Mouse (Mus musculus) kidney, embryonic 15.5 days (tissue): ENCODE data around the gene Lrrc75a. TPM values are rescaled to one million over a fixed set of nuclear protein-coding genes. Genes with fewer than 3 reads are reported as not detected.
A peak's percentile ranks its signal among the peaks of the same experiment; 100 is the strongest.
"Not testable (repeated sequence)": the region's sequence is repeated elsewhere in the genome, so short reads cannot be mapped to it uniquely, and the experiment has no call there.

Experiments
- ATAC-seq: fragments of 200-750 bp; cut with Nextera tagmentation; replicated peaks from 2 replicates; pipeline ENCODE4 v1.8.0; 2017; ENCODE audit warnings: moderate TSS enrichment; ENCODE audit not compliant: low FRiP score
- H3K27ac ChIP-seq: fragments of 300-500 bp; sonication (generic); 2 replicates; pipeline ENCODE4 v1.5.1; 2015; ENCODE audit warnings: mild to moderate bottlenecking, inconsistent platforms
- H3K27me3 ChIP-seq: fragments of 300-500 bp; sonication (generic); 2 replicates; pipeline ENCODE4 v1.6.1; 2015; ENCODE audit warnings: inconsistent platforms
- H3K36me3 ChIP-seq: fragments of 300-500 bp; sonication (generic); 2 replicates; pipeline ENCODE4 v1.6.1; 2015; ENCODE audit warnings: inconsistent platforms
- H3K4me1 ChIP-seq: fragments of 300-500 bp; sonication (generic); 2 replicates; pipeline ENCODE4 v1.6.1; 2015; ENCODE audit warnings: inconsistent platforms
- H3K4me2 ChIP-seq: fragments of 300-500 bp; sonication (generic); 2 replicates; pipeline ENCODE4 v1.6.1; 2015; ENCODE audit warnings: moderate library complexity, mild to moderate bottlenecking, inconsistent platforms
- H3K4me3 ChIP-seq: fragments of 300-500 bp; sonication (generic); replicated peaks from 2 replicates; pipeline ENCODE4 v1.5.1; 2015; ENCODE audit warnings: mild to moderate bottlenecking, inconsistent platforms
- H3K9ac ChIP-seq: fragments of 300-500 bp; sonication (generic); 2 replicates; pipeline ENCODE4 v1.6.1; 2015; ENCODE audit warnings: mild to moderate bottlenecking, inconsistent platforms
- H3K9me3 ChIP-seq: fragments of 300-500 bp; sonication (generic); replicated peaks from 2 replicates; pipeline ENCODE4 v1.6.1; 2016; ENCODE audit warnings: inconsistent platforms
- WGBS: fragments of 180-500 bp; shearing (Covaris S2); methylation state at CpG from one replicate; pipeline ENCODE4 v1.1.7; 2015; ENCODE audit warnings: mixed read lengths; 5-methylcytosine and 5-hydroxymethylcytosine counted together
- polyA plus RNA-seq: library from polyadenylated mRNA; unstranded; fragments of >200 nt; fragmentation: Nextera tagmentation; extraction: Ambion mirVana; gene quantifications from 2 replicates; pipeline ENCODE4 v1.2.1, GENCODE M21; 2015

Lrrc75a gene
- polyA plus RNA-seq, 1 experiment from 2014 or later, result 15.7 TPM

GRCm38 (mm10) chr11:62664250-62664649, 15.9 kb upstream of the Lrrc75a start:
- H3K27me3 ChIP-seq, result no peaks in the 10 kb centered on the region
- H3K4me1 ChIP-seq, result no peaks in the 10 kb centered on the region
- no peak overlapping the region for H3K4me3 ChIP-seq
- H3K27ac ChIP-seq, result no peak overlapping the region
- no peaks in the 10 kb centered on the region for H3K9me3 ChIP-seq
- H3K4me2 ChIP-seq, result no peak overlapping the region
- no peak for ATAC-seq
- peaks cover 43% of the 10 kb centered on the region for H3K36me3 ChIP-seq
- H3K9ac ChIP-seq, result no peak overlapping the region
- 90% methylated on average over 6 of the region's 6 CpGs for WGBS

- Histone ChIP-seq H3K27ac (no peak overlapping the region), H3K9ac (no peak overlapping the region), H3K36me3 (peaks cover 42% of the 10 kb centered on the region), H3K4me1 (no peaks in the 10 kb centered on the region), H3K4me3 (no peak overlapping the region), H3K27me3 (no peaks in the 10 kb centered on the region), H3K9me3 (no peaks in the 10 kb centered on the region), H3K4me2 (no peak overlapping the region)
- no peak for ATAC-seq
- 56% methylated on average over 4 of the region's 4 CpGs for WGBS
Measured at GRCm38 (mm10) chr11:62660885-62661284, 12.6 kb upstream of the Lrrc75a start.

DNA sequence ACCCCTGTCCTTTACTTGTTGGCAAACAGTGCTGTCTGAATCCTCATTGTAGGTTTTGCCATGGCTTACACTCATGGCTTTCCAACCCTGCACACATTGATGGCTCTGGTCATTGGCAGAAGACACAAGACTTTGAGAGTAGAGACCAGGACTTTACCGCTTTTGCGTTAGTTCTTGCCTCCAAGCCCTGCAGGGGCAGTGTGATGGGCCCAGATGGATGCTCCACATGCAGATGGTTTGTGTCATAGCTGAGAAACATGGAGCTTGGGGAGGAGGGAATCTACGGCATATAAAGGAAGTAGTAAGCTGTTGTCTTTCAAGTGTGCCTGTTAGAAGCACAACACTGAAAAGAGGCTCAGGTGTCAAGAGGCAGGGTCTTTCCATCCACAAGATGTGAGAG, 3.8 kb upstream of the Lrrc75a start:
- no peak overlapping the region for H3K27ac ChIP-seq
- WGBS, result 90% methylated on average over 3 of the region's 3 CpGs
- H3K27me3 ChIP-seq, result no peaks in the 10 kb centered on the region
- H3K9me3 ChIP-seq, result no peaks in the 10 kb centered on the region
- peaks cover 36% of the 10 kb centered on the region for H3K4me1 ChIP-seq
- H3K4me2 ChIP-seq, result no peak overlapping the region
- ATAC-seq, result no peak
- H3K4me3 ChIP-seq, result no peak overlapping the region
- H3K9ac ChIP-seq, result no peak overlapping the region
- peaks cover 46% of the 10 kb centered on the region for H3K36me3 ChIP-seq

- no peak overlapping the region for H3K27ac ChIP-seq
- H3K27me3 ChIP-seq, result no peaks in the 10 kb centered on the region
Measured at GRCm38 (mm10) chr11:62651563-62651962, 3.2 kb upstream of the Lrrc75a start.

GRCm38 (mm10) chr11:62649803-62650202, 1.5 kb upstream of the Lrrc75a start:
- H3K9ac ChIP-seq, ATAC-seq, H3K27me3 ChIP-seq, H3K9me3 ChIP-seq: not testable (repeated sequence)
- peaks cover 55% of the 10 kb centered on the region for H3K4me1 ChIP-seq
- H3K4me3 ChIP-seq, result peak overlapping the region; percentile 83; the same call in 1 of the 2 replicates
- 81% methylated on average over 4 of the region's 4 CpGs for WGBS
- peak overlapping the region; percentile 94 for H3K4me2 ChIP-seq
- H3K27ac ChIP-seq, result 0 out of 2 replicates have a peak overlapping the region, but pooled peaks have one; percentile 93
- H3K36me3 ChIP-seq, result peaks cover 28% of the 10 kb centered on the region

More at GRCm38 (mm10) chr11:62651563-62651962, 3.2 kb upstream of the Lrrc75a start:
- H3K4me3 ChIP-seq, result no peak overlapping the region
- H3K4me1 ChIP-seq, result peaks cover 41% of the 10 kb centered on the region
- ATAC-seq, result no peak
- WGBS, result 88% methylated on average over 3 of the region's 3 CpGs
- H3K9me3 ChIP-seq, result no peaks in the 10 kb centered on the region
- H3K36me3 ChIP-seq, result peaks cover 41% of the 10 kb centered on the region
- no peak overlapping the region for H3K9ac ChIP-seq
- no peak overlapping the region for H3K4me2 ChIP-seq

GRCm38 (mm10) chr11:62648591-62649391, 468 bp upstream of the Lrrc75a start, which contains the start of gene Mmgt2:
TSS of gene Mmgt2 (plus strand) at chr11:62648664.
- peak within 1 kb of the TSS; percentile 81 for H3K9ac ChIP-seq
- H3K4me2 ChIP-seq, result peak within 1 kb of the TSS; percentile 94
- no peaks in the 10 kb centered on the region for H3K9me3 ChIP-seq
- H3K27me3 ChIP-seq, result no peaks in the 10 kb centered on the region
- ATAC-seq, result peak; percentile 94
- peak within 1 kb of the TSS; percentile 83 for H3K4me3 ChIP-seq
- peak within 1 kb of the TSS; percentile 93 for H3K27ac ChIP-seq
- H3K4me1 ChIP-seq, result peaks cover 63% of the 10 kb centered on the region
- H3K36me3 ChIP-seq, result peaks cover 25% of the 10 kb centered on the region
- under 1% methylated on average over 45 of the region's 53 CpGs for WGBS

- Histone ChIP-seq H3K9me3 (no peaks in the 10 kb centered on the region), H3K9ac (peak overlapping the region; percentile 81), H3K27me3 (no peaks in the 10 kb centered on the region), H3K36me3 (peaks cover 16% of the 10 kb centered on the region), H3K4me2 (peak overlapping the region; percentile 94), H3K27ac (peak overlapping the region; percentile 93), H3K4me1 (peaks cover 80% of the 10 kb centered on the region), H3K4me3 (peak overlapping the region; percentile 83)
- 35% methylated on average over 7 of the region's 7 CpGs for WGBS
- ATAC-seq, result no peak
Measured at GRCm38 (mm10) chr11:62646958-62647515, 1.3 kb downstream of the Lrrc75a start.

DNA sequence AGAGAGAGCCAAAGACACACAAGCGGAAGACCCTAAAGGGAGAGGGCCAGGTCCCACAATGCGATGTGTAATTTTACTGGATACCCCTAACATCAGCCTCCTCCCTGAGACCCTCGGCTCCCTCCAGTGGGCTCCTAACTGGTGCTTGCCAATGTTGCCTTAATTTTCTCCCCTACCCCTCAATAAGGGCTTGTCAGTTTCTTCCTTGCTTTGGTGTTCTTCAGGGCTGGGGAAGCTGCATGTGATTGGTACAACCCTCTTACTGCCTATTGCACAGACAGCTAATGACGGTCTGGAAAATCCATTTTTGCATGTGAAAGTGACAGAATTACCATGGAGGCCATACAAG, 1.9 kb downstream of the Lrrc75a start:
- Histone ChIP-seq H3K27ac (peak overlapping the region; percentile 93), H3K9ac (no peak overlapping the region), H3K4me3 (peak overlapping the region; percentile 83), H3K4me1 (peaks cover 82% of the 10 kb centered on the region), H3K36me3 (peaks cover 14% of the 10 kb centered on the region; the same call in 1 of the 2 replicates), H3K4me2 (peak overlapping the region; percentile 94), H3K9me3 (no peaks in the 10 kb centered on the region), H3K27me3 (no peaks in the 10 kb centered on the region)
- WGBS, result 18% methylated on average over 4 of the region's 4 CpGs
- ATAC-seq, result no peak

DNA sequence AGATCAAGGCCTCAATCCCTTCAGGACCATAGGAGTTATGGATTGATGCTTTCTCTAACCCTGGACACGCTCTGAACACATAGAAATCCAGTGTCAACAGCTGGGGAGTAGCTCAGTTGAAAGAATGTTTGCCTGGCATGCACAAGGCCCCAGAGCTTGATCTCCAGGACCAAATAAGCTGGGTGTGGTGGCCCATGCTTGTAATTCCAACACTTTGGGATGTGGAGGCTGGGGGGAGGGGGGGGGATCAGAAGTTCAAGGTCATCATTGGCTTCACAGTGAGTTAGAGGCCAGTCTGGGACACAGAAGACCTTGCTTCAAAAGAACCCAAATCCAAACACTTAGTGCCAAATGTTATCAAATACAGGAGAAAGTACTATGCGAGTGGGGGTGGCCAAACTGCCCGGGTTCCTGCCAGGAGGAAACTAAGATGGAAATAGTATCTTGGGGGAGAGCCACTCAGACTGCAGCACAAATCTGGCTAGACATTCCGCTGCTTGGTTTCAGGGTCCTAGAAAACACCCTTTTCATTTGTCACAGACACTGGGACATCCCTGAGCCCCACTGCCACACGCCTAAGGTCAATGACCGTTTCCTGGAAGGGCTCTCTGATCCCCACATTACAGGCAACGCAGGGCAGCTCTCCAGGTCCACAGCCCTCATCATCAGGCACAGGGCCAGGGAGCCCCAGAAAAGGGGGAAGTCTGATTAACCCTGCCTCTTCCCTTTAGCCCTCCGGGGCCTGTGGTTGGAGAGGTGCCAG, 2.4 kb downstream of the Lrrc75a start:
- peak overlapping the region; percentile 93 for H3K27ac ChIP-seq
- 12% methylated on average over 8 of the region's 8 CpGs for WGBS
- H3K27me3 ChIP-seq, result no peaks in the 10 kb centered on the region
- H3K4me3 ChIP-seq, result peak overlapping the region; percentile 83
- H3K9me3 ChIP-seq, result no peaks in the 10 kb centered on the region
- ATAC-seq, result no peak
- peak overlapping the region; percentile 94 for H3K4me2 ChIP-seq
- peaks cover 13% of the 10 kb centered on the region; the same call in 1 of the 2 replicates for H3K36me3 ChIP-seq
- 0 out of 2 replicates have a peak overlapping the region, but pooled peaks have one; percentile 16 for H3K9ac ChIP-seq
- peaks cover 84% of the 10 kb centered on the region for H3K4me1 ChIP-seq

DNA sequence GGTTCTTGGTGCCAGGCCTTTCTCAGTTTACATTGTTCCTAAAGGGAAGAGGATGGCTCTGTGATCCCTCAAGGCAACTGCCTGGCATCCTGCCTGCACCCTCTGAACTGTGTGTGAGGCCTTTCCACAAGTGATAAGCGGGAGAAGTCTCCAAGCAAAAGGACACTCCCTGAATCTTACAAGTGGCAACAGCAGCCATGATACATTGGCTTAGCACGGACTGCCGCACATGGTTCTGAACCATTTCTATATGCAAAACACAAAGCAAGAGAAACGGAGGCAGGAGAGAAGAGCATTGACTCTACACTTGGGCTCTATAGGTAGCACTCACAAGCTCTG, 3.0 kb downstream of the Lrrc75a start:
- Histone ChIP-seq H3K4me1 (peaks cover 78% of the 10 kb centered on the region), H3K27ac (peak overlapping the region; percentile 93), H3K4me3 (peak overlapping the region; percentile 83; the same call in 1 of the 2 replicates), H3K27me3 (no peaks in the 10 kb centered on the region), H3K36me3 (peaks cover 8% of the 10 kb centered on the region; the same call in 1 of the 2 replicates), H3K9me3 (no peaks in the 10 kb centered on the region), H3K4me2 (peak overlapping the region; percentile 94), H3K9ac (0 out of 2 replicates have a peak overlapping the region, but pooled peaks have one; percentile 16)
- ATAC-seq, result no peak
- 72% methylated on average over 4 of the region's 4 CpGs for WGBS

DNA sequence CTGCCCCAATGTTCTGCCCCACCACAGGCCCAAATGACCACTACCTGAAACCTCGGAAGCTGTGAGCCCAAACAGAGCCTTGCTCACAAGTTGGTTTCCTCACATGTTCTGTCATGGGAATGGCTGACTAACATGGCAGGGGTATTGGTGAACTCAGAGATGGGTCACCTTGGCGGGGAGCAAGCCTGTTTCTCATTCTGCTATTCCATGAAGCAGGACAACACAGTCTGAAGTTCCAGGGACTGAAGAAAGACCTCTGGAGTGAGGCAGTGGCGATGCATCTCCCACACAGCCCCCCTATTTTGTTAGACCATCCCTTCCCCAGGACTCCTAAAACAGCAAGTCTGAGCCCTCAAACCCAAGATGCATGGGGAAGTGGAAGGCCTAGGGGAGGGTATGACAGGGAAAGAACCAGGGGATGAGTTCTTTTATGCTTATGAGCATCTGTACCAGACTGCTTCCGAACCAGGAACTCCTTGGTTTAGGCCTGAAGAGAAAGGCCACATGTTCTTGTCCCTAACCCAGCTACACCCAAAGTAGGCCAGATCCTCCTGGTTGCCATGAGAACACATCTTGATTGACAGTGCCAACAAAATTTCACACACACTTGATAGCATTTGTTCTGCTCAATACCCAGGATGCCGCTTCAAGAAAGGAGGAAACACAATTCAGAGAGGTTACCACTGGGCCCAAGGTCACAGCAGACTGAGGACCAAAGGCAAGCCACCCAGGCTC, 3.6 kb downstream of the Lrrc75a start:
- Histone ChIP-seq H3K9me3 (no peaks in the 10 kb centered on the region), H3K27me3 (no peaks in the 10 kb centered on the region), H3K9ac (no peak overlapping the region), H3K27ac (peak overlapping the region; percentile 93), H3K4me2 (peak overlapping the region; percentile 94; the same call in 1 of the 2 replicates), H3K4me3 (no peak overlapping the region), H3K36me3 (peaks cover 8% of the 10 kb centered on the region; the same call in 1 of the 2 replicates), H3K4me1 (peaks cover 76% of the 10 kb centered on the region)
- 92% methylated on average over 5 of the region's 5 CpGs for WGBS
- ATAC-seq, result no peak
